Mouse (Mus musculus): Measurements from ENCODE around the gene Zfp85.

GRCm38 (mm10) chr13:67723848-67724479 is 31.1 kb downstream of the Zfp85 start:
- TF ChIP-seq CTCF (IDR thresholded peaks at IDR 0.05; ENCODE audit: borderline replicate concordance, control insufficient read depth, extremely low read depth, insufficient read depth, low read length, poor library complexity), result no peak
- TF ChIP-seq POLR2A (IDR thresholded peaks at IDR 0.05; ENCODE audit: control insufficient read depth, extremely low read depth, insufficient read depth, low read length, poor library complexity), result no peak
